Mouse (Mus musculus): Measurements from ENCODE around the gene Tlr5. TPM values are rescaled to one million over a fixed set of nuclear protein-coding genes. Genes with fewer than 3 reads are reported as not detected.

Gene Tlr5
- polyA plus RNA-seq (2015; fragmentation: Illumina TruSeq; extraction: RNeasy Lipid Tissue Mini Kit (QIAGEN cat#74804); ENCODE audit: low read depth, low replicate concordance) = 0.64 TPM

GRCm38 (mm10) chr1:182954287-182955046 lies at the start of gene Tlr5:
TSS of gene Tlr5 (plus strand) at chr1:182954788.

Other genes starting within 250 kb of the Tlr5 start
- gene Ccdc185, start 205.6 kb upstream of the Tlr5 start, polyA plus RNA-seq (2015; fragmentation: Illumina TruSeq; extraction: RNeasy Lipid Tissue Mini Kit (QIAGEN cat#74804); ENCODE audit: low read depth, low replicate concordance) = not detected
- gene Susd4, start 190.9 kb upstream of the Tlr5 start, polyA plus RNA-seq (2015; fragmentation: Illumina TruSeq; extraction: RNeasy Lipid Tissue Mini Kit (QIAGEN cat#74804); ENCODE audit: low read depth, low replicate concordance) = 90.6 TPM